Mouse (Mus musculus) heart, adult 9 months (tissue): ENCODE results near the gene Nfkbid.
A peak's percentile ranks its signal among the peaks of the same experiment; 100 is the strongest.

Experiments used
- DNase-seq, 2 experiments: peaks; one replicate each; pipeline ENCODE4 v3.0.0; 2022; ENCODE audit warnings: low spot score in 2 of 2

Gene Nfkbid

GRCm38 (mm10) chr7:30421175-30421889 lies at the start of gene Nfkbid:
Nfkbid (plus strand) TSS chr7:30421732.
- DNase-seq, result peak; percentile 60 to 68

- DNase-seq, result peak; percentile 94
Observed at GRCm38 (mm10) chr7:30373501-30373962, 48.0 kb upstream of the Nfkbid start.

GRCm38 (mm10) chr7:30380061-30380460 lies 41.5 kb upstream of the Nfkbid start:
- no peak for DNase-seq

- DNase-seq, result no peak
Observed at GRCm38 (mm10) chr7:30384106-30384505, 37.4 kb upstream of the Nfkbid start.

GRCm38 (mm10) chr7:30392746-30393520 lies 28.6 kb upstream of the Nfkbid start:
- DNase-seq, result no peak

- no peak for DNase-seq
Observed at GRCm38 (mm10) chr7:30393631-30394030, 27.9 kb upstream of the Nfkbid start.

- peak; percentile 25 to 54 for DNase-seq
Observed at GRCm38 (mm10) chr7:30394379-30394778, 27.2 kb upstream of the Nfkbid start.

GRCm38 (mm10) chr7:30394871-30395270 lies 26.7 kb upstream of the Nfkbid start:
- no peak for DNase-seq

- DNase-seq, result no peak
Observed at GRCm38 (mm10) chr7:30399671-30400070, 21.9 kb upstream of the Nfkbid start.

- DNase-seq, result no peak
Observed at GRCm38 (mm10) chr7:30402343-30402742, 19.2 kb upstream of the Nfkbid start.

GRCm38 (mm10) chr7:30408639-30409038 lies 12.9 kb upstream of the Nfkbid start:
- DNase-seq, result no peak

GRCm38 (mm10) chr7:30409789-30410188 lies 11.7 kb upstream of the Nfkbid start:
- no peak for DNase-seq

GRCm38 (mm10) chr7:30411023-30411422 lies 10.5 kb upstream of the Nfkbid start:
- DNase-seq, result no peak

GRCm38 (mm10) chr7:30412735-30413147 lies 8.8 kb upstream of the Nfkbid start:
- DNase-seq, result no peak

GRCm38 (mm10) chr7:30413596-30413995 lies 7.9 kb upstream of the Nfkbid start, which contains the start of gene Tyrobp:
Tyrobp (plus strand) TSS chr7:30413760.
- DNase-seq, result peak in 1 of 2 experiments; percentile 29

- DNase-seq, result no peak
Observed at GRCm38 (mm10) chr7:30417856-30418255, 3.7 kb upstream of the Nfkbid start.

- peak in 1 of 2 experiments; percentile 28 for DNase-seq
Observed at GRCm38 (mm10) chr7:30419561-30420499, 1.7 kb upstream of the Nfkbid start, which contains the start of gene Hcst. Hcst (minus strand) TSS chr7:30419854.

- DNase-seq, result no peak
Observed at GRCm38 (mm10) chr7:30420673-30421072, 859 bp upstream of the Nfkbid start.

GRCm38 (mm10) chr7:30421890-30422435 lies 431 bp downstream of the Nfkbid start:
- peak; percentile 74 to 78 for DNase-seq

- no peak for DNase-seq
Observed at GRCm38 (mm10) chr7:30422560-30422959, 1.0 kb downstream of the Nfkbid start.

GRCm38 (mm10) chr7:30423071-30423641 lies 1.6 kb downstream of the Nfkbid start:
- peak; percentile 36 to 53 for DNase-seq
